Mouse (Mus musculus) CH12.LX (cell line): Measurements from ENCODE around the gene Gm20661. TPM values are rescaled to one million over a fixed set of nuclear protein-coding genes. Genes with fewer than 3 reads are reported as not detected.

Experiments used
- DNase-seq: peaks from one replicate; pipeline ENCODE4 v3.0.0-alpha.2; 2013; ENCODE audit errors: extremely low read depth
- H3K27ac ChIP-seq: 2 replicates; pipeline ENCODE4 v1.5.1; 2012; ENCODE audit warnings: low read depth, mild to moderate bottlenecking, control low read depth, moderate library complexity; ENCODE audit not compliant: insufficient read depth
- H3K27me3 ChIP-seq: replicated peaks from 2 replicates; pipeline ENCODE3; 2012; ENCODE audit warnings: inconsistent platforms
- H3K36me3 ChIP-seq, 2 experiments: replicated peaks in 1 of 2; 2 replicates each; pipeline versions ENCODE3 to v1.6.1; 2012; ENCODE audit warnings: inconsistent platforms in 1 of 2, low read length in 1 of 2, mild to moderate bottlenecking in 1 of 2, mixed read lengths in 1 of 2, moderate library complexity in 1 of 2; ENCODE audit not compliant: control insufficient read depth in 1 of 2, insufficient read depth in 1 of 2
- H3K4me1 ChIP-seq, 2 experiments: 2 replicates each; pipeline ENCODE4 v1.6.1; 2012; ENCODE audit warnings: inconsistent platforms in 1 of 2, moderate library complexity in 1 of 2; ENCODE audit not compliant: insufficient read depth in 2 of 2, control insufficient read depth in 1 of 2
- H3K4me2 ChIP-seq: 2 replicates; pipeline ENCODE4 v1.6.1; 2012; ENCODE audit warnings: low read depth, mild to moderate bottlenecking, control low read depth; ENCODE audit not compliant: poor library complexity, insufficient read depth, severe bottlenecking
- H3K4me3 ChIP-seq, 3 experiments: fragments of 150-350 bp in 1 of 3; sonication (generic) in 1 of 3; replicated peaks in 1 of 3; 2 replicates each; pipeline versions ENCODE3 to v1.5.1; 2011 to 2012; ENCODE audit warnings: low read depth in 2 of 3, low read length in 2 of 3, mild to moderate bottlenecking in 2 of 3, moderate library complexity in 2 of 3, control low read depth in 1 of 3, improper control_type of control experiment in 1 of 3, inconsistent platforms in 1 of 3, mixed read lengths in 1 of 3; ENCODE audit not compliant: poor library complexity in 1 of 3
- H3K79me2 ChIP-seq: replicated peaks from 2 replicates; pipeline ENCODE4 v1.6.1; 2012; ENCODE audit warnings: mild to moderate bottlenecking, moderate library complexity; ENCODE audit not compliant: control insufficient read depth, poor library complexity, insufficient read depth, severe bottlenecking; ENCODE audit errors: extremely low read depth
- H3K9ac ChIP-seq: 2 replicates; pipeline ENCODE4 v1.6.1; 2012; ENCODE audit warnings: low read depth, mild to moderate bottlenecking, control low read depth, moderate library complexity; ENCODE audit not compliant: insufficient read depth
- H3K9me3 ChIP-seq: replicated peaks from 2 replicates; pipeline ENCODE3; 2012; ENCODE audit warnings: low read length, inconsistent platforms, mixed read lengths
- BHLHE40 ChIP-seq: IDR thresholded peaks from 2 replicates; pipeline ENCODE4 v1.6.1; 2011; ENCODE audit warnings: mild to moderate bottlenecking, low read depth, low read length, improper control_type of control experiment
- CTCF ChIP-seq, 2 experiments: IDR thresholded peaks in 1 of 2; conservative IDR thresholded peaks in 1 of 2; 2 replicates each; pipeline ENCODE4 v1.5.1; 2011 to 2012; ENCODE audit warnings: low read depth in 2 of 2, low read length in 2 of 2, improper control_type of control experiment in 1 of 2, inconsistent platforms in 1 of 2, mild to moderate bottlenecking in 1 of 2, moderate library complexity in 1 of 2
- E2F4 ChIP-seq: IDR thresholded peaks from 2 replicates; pipeline ENCODE4 v1.6.1; 2011; ENCODE audit warnings: low read depth, low read length, improper control_type of control experiment; ENCODE audit not compliant: insufficient replicate concordance
- EP300 ChIP-seq: IDR thresholded peaks from 2 replicates; pipeline ENCODE4 v1.6.1; 2011; ENCODE audit warnings: low read length, improper control_type of control experiment
- GABPA ChIP-seq: IDR thresholded peaks from 2 replicates; pipeline ENCODE4 v1.6.1; 2012; ENCODE audit warnings: low read depth, low read length, improper control_type of control experiment, inconsistent platforms; ENCODE audit not compliant: insufficient replicate concordance
- IRF4 ChIP-seq: IDR thresholded peaks from 2 replicates; pipeline ENCODE4 v1.6.1; 2014; ENCODE audit warnings: low read depth, mild to moderate bottlenecking, inconsistent platforms, low read length, improper control_type of control experiment
- JUN ChIP-seq: IDR thresholded peaks from 2 replicates; pipeline ENCODE4 v1.6.1; 2011; ENCODE audit warnings: low read depth, mild to moderate bottlenecking, low read length, improper control_type of control experiment, moderate library complexity; ENCODE audit not compliant: insufficient read depth
- JUND ChIP-seq: conservative IDR thresholded peaks from 2 replicates; pipeline ENCODE4 v1.6.1; 2011; ENCODE audit warnings: low read depth, low read length, improper control_type of control experiment
- KAT2A ChIP-seq: IDR thresholded peaks from 2 replicates; pipeline ENCODE4 v1.6.1; 2012; ENCODE audit warnings: low read length, improper control_type of control experiment, inconsistent platforms; ENCODE audit not compliant: insufficient replicate concordance
- MAFK ChIP-seq: IDR thresholded peaks from 2 replicates; pipeline ENCODE4 v1.6.1; 2011; ENCODE audit warnings: low read length, improper control_type of control experiment; ENCODE audit not compliant: insufficient replicate concordance
- MAX ChIP-seq: IDR thresholded peaks from 2 replicates; pipeline ENCODE4 v1.6.1; 2011; ENCODE audit warnings: low read length, improper control_type of control experiment
- MEF2A ChIP-seq: IDR thresholded peaks from 2 replicates; pipeline ENCODE4 v1.6.1; 2014; ENCODE audit warnings: low read depth, mild to moderate bottlenecking, inconsistent platforms, low read length, improper control_type of control experiment, borderline replicate concordance
- MXI1 ChIP-seq: IDR thresholded peaks from 2 replicates; pipeline ENCODE4 v1.6.1; 2011; ENCODE audit warnings: mild to moderate bottlenecking, low read depth, low read length, improper control_type of control experiment
- MYC ChIP-seq: IDR thresholded peaks from 2 replicates; pipeline ENCODE4 v1.6.1; 2011; ENCODE audit warnings: low read depth, mild to moderate bottlenecking, improper control_type of control experiment, low read length
- NRF1 ChIP-seq: IDR thresholded peaks from 2 replicates; pipeline ENCODE4 v1.6.1; 2014; ENCODE audit warnings: low read depth, mild to moderate bottlenecking, inconsistent platforms, low read length, improper control_type of control experiment, moderate library complexity
- POLR2A ChIP-seq: IDR thresholded peaks from 2 replicates; pipeline ENCODE4 v1.6.1; 2011; ENCODE audit warnings: low read depth, mild to moderate bottlenecking, improper control_type of control experiment, low read length
- POLR2AphosphoS2 ChIP-seq: IDR thresholded peaks from 2 replicates; pipeline ENCODE4 v1.6.1; 2011; ENCODE audit warnings: low read depth, low read length, improper control_type of control experiment
- RAD21 ChIP-seq: IDR thresholded peaks from 2 replicates; pipeline ENCODE4 v1.6.1; 2011; ENCODE audit warnings: low read depth, mild to moderate bottlenecking, low read length, improper control_type of control experiment, moderate library complexity
- RCOR1 ChIP-seq: conservative IDR thresholded peaks from 2 replicates; pipeline ENCODE4 v1.6.1; 2012; ENCODE audit warnings: low read depth, mild to moderate bottlenecking, inconsistent platforms, low read length, improper control_type of control experiment
- SIN3A ChIP-seq: IDR thresholded peaks from 2 replicates; pipeline ENCODE4 v1.6.1; 2012; ENCODE audit warnings: low read length, improper control_type of control experiment, inconsistent platforms
- TBP ChIP-seq: conservative IDR thresholded peaks from 2 replicates; pipeline ENCODE4 v1.6.1; 2011; ENCODE audit warnings: low read depth, low read length, improper control_type of control experiment
- TCF12 ChIP-seq: IDR thresholded peaks from 2 replicates; pipeline ENCODE4 v1.6.1; 2014; ENCODE audit warnings: low read depth, mild to moderate bottlenecking, inconsistent platforms, low read length, improper control_type of control experiment
- USF1 ChIP-seq: IDR thresholded peaks from 2 replicates; pipeline ENCODE4 v1.6.1; 2014; ENCODE audit warnings: low read depth, mild to moderate bottlenecking, inconsistent platforms, low read length, improper control_type of control experiment
- ZC3H11A ChIP-seq: IDR thresholded peaks from 2 replicates; pipeline ENCODE4 v1.6.1; 2012; ENCODE audit warnings: low read depth, mild to moderate bottlenecking, inconsistent platforms, low read length, improper control_type of control experiment
- ZKSCAN1 ChIP-seq: IDR thresholded peaks from 2 replicates; pipeline ENCODE4 v1.6.1; 2012; ENCODE audit warnings: low read depth, inconsistent platforms, low read length, improper control_type of control experiment, borderline replicate concordance
- ZMIZ1 ChIP-seq: IDR thresholded peaks from 2 replicates; pipeline ENCODE4 v1.6.1; 2012; ENCODE audit warnings: low read depth, mild to moderate bottlenecking, inconsistent platforms, low read length, improper control_type of control experiment
- ZNF384 ChIP-seq: IDR thresholded peaks from 2 replicates; pipeline ENCODE4 v1.6.1; 2012; ENCODE audit warnings: low read depth, low read length, improper control_type of control experiment, inconsistent platforms
- dilution Hi-C: fragments of 300-500 bp; cut with MboI; formaldehyde crosslinking; loops from 2 replicates; pipeline ENCODE4 v1.14.3; 2020; ENCODE audit warnings: low sequenced_read_pairs; ENCODE audit not compliant: extremely low pct_unique_long_range_greater_than_20kb, extremely low pct_ligation_motif_present
- in situ Hi-C: fragments of 300-500 bp; cut with MboI; formaldehyde crosslinking; loops from 3 replicates; pipeline ENCODE4 v1.14.3; 2019; ENCODE audit warnings: low sequenced_read_pairs, low pct_ligation_motif_present, low pct_unique_long_range_greater_than_20kb, mixed read lengths
- polyA plus RNA-seq: library from polyadenylated mRNA; unstranded; fragments of >175 nt; gene quantifications from 2 replicates; pipeline ENCODE4 v1.2.1, GENCODE M21; 2012; ENCODE audit warnings: low read depth; ENCODE audit not compliant: insufficient read length
- total RNA-seq, 2 experiments: library from RNA; depleted of rRNA; stranded (reverse); fragments of 300-350 nt in 1 of 2; fragments of >200 nt in 1 of 2; gene quantifications; 2 replicates each; pipeline ENCODE4 v1.2.3; 2012 to 2014

Gm20661 gene
- total and polyA plus RNA-seq, 3 experiments = 0.29 TPM; not detected in 2

- Histone ChIP-seq H3K4me3 (peak overlapping the region in 2 of 3 experiments; percentile 64 to 72), H3K9me3 (no peaks in the 10 kb centered on the region), H3K27ac (peak overlapping the region; percentile 79), H3K9ac (peak overlapping the region; percentile 91), H3K27me3 (no peaks in the 10 kb centered on the region), H3K4me1 (peaks cover 9 to 34% of the 10 kb centered on the region in 2 experiments), H3K36me3 (peaks cover 47 to 70% of the 10 kb centered on the region in 2 experiments), H3K4me2 (peak overlapping the region; percentile 51), H3K79me2 (no peaks in the 10 kb centered on the region)
- no peak for DNase-seq
- TF ChIP-seq ZNF384 (peak; percentile 67), JUN (no peak), IRF4 (no peak)
- in situ Hi-C loops (no loop called here), dilution Hi-C loops (no loop called here)
These were observed 8.2 kb upstream of the Gm20661 start for GRCm38 (mm10) chr9:107974491-107975171.

DNA sequence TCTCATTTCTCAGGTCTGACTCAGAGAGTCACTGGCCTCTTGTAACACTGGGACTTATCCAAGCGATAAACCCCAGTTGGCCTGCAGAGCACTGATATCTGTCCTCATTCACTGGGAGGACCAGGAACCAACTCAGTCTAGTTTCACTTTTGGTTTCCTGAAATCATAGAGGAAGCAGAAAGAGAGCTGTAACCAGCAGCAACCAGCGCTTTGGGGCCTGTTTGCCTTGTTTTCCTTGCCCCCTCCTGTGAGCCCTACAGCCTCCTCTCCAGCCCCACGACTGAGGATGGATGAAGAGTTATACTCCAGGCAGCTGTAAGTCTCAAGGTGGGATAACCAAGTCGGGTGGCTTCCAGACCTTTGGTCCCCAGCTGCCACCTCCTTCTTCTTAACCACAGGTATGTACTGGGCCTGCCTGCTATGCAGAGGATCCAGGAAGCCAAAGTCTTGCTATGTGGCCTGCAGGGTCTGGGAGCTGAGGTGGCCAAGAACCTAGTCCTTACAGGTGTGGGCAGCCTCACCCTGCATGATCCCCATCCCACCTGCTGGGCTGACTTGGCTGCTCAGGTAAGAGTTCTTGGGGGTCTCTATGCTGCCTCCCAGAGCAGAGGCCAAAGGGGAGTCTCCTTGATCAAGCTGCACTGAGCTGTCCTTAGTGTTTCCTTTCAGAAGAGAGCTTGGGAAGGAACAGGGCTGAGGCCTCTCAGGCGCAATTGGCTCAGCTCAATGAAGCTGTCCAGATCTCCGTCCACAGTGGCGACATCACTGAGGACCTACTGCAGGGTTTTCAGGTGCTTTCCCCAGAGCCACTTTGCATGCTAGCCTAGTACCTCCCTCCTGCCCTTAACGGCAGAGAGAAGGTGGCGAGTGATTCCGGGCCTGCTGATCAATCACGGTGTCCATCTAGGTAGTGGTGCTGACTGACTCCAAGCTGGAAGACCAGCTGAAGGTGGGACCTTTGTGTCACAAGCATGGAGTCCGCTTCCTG is 7.2 kb upstream of the Gm20661 start, which contains the start of gene Uba7:
Uba7 (plus strand) TSS at position 107 of the 988 bp plus-strand sequence.
- H3K27me3 ChIP-seq = no peaks in the 10 kb centered on the region
- H3K4me3 ChIP-seq = peak within 1 kb of the TSS; percentile 64 to 72 (median 66)
- dilution Hi-C loops = no loop called here
- no peaks in the 10 kb centered on the region for H3K9me3 ChIP-seq
- in situ Hi-C loops = no loop called here
- H3K4me1 ChIP-seq = peaks cover 9 to 41% of the 10 kb centered on the region in 2 experiments
- peak; percentile 92 for DNase-seq
- peak within 1 kb of the TSS; percentile 91 for H3K27ac ChIP-seq
- H3K9ac ChIP-seq = peak within 1 kb of the TSS; percentile 91
- no peaks in the 10 kb centered on the region for H3K79me2 ChIP-seq
- peaks cover 44 to 70% of the 10 kb centered on the region in 2 experiments for H3K36me3 ChIP-seq
- H3K4me2 ChIP-seq = peak within 1 kb of the TSS; percentile 88
- TF ChIP-seq MAX (no peak; the same call in 1 of the 2 replicates), POLR2AphosphoS2 (0 out of 2 replicates have a peak, but pooled peaks have one; percentile 33), TBP (peak; percentile 74), IRF4 (peak; percentile 86), ZKSCAN1 (peak; percentile 13; the same call in 1 of the 2 replicates), BHLHE40 (no peak; the same call in 1 of the 2 replicates), MYC (0 out of 2 replicates have a peak, but pooled peaks have one; percentile 43), JUN (no peak), TCF12 (peak; percentile 66; the same call in 1 of the 2 replicates), RAD21 (no peak; the same call in 1 of the 2 replicates), RCOR1 (no peak), EP300 (0 out of 2 replicates have a peak, but pooled peaks have one; percentile 60), MEF2A (no peak; the same call in 1 of the 2 replicates), JUND (0 out of 2 replicates have a peak, but pooled peaks have one; percentile 26), SIN3A (peak; percentile 82), ZC3H11A (no peak), POLR2A (peak; percentile 71), NRF1 (no peak), KAT2A (no peak), ZNF384 (no peak), USF1 (no peak), ZMIZ1 (peak; percentile 64; the same call in 1 of the 2 replicates), E2F4 (no peak), MXI1 (peak; percentile 78; the same call in 1 of the 2 replicates), MAFK (no peak), CTCF (conservative IDR thresholded peaks at IDR 0.05 in 1 of 2, IDR thresholded peaks at IDR 0.05 in 1 of 2; ENCODE audit: low read depth in 2 of 2, low read length in 2 of 2) (no peak), GABPA (no peak)
